Mouse (Mus musculus) kidney, embryonic 15.5 days (tissue): Measurements from ENCODE around the gene Hpdl. TPM values are rescaled to one million over a fixed set of nuclear protein-coding genes. Genes with fewer than 3 reads are reported as not detected.
"Not testable (repeated sequence)": the region's sequence is repeated elsewhere in the genome, so short reads cannot be mapped to it uniquely, and the experiment has no call there.

ENCODE experiments used
- ATAC-seq: fragments of 200-750 bp; cut with Nextera tagmentation; replicated peaks from 2 replicates; pipeline ENCODE4 v1.8.0; 2017; ENCODE audit warnings: moderate TSS enrichment; ENCODE audit not compliant: low FRiP score
- H3K27ac ChIP-seq: fragments of 300-500 bp; sonication (generic); 2 replicates; pipeline ENCODE4 v1.5.1; 2015; ENCODE audit warnings: mild to moderate bottlenecking, inconsistent platforms
- H3K27me3 ChIP-seq: fragments of 300-500 bp; sonication (generic); 2 replicates; pipeline ENCODE4 v1.6.1; 2015; ENCODE audit warnings: inconsistent platforms
- H3K36me3 ChIP-seq: fragments of 300-500 bp; sonication (generic); 2 replicates; pipeline ENCODE4 v1.6.1; 2015; ENCODE audit warnings: inconsistent platforms
- H3K4me1 ChIP-seq: fragments of 300-500 bp; sonication (generic); 2 replicates; pipeline ENCODE4 v1.6.1; 2015; ENCODE audit warnings: inconsistent platforms
- H3K4me2 ChIP-seq: fragments of 300-500 bp; sonication (generic); 2 replicates; pipeline ENCODE4 v1.6.1; 2015; ENCODE audit warnings: moderate library complexity, mild to moderate bottlenecking, inconsistent platforms
- H3K4me3 ChIP-seq: fragments of 300-500 bp; sonication (generic); replicated peaks from 2 replicates; pipeline ENCODE4 v1.5.1; 2015; ENCODE audit warnings: mild to moderate bottlenecking, inconsistent platforms
- H3K9ac ChIP-seq: fragments of 300-500 bp; sonication (generic); 2 replicates; pipeline ENCODE4 v1.6.1; 2015; ENCODE audit warnings: mild to moderate bottlenecking, inconsistent platforms
- H3K9me3 ChIP-seq: fragments of 300-500 bp; sonication (generic); replicated peaks from 2 replicates; pipeline ENCODE4 v1.6.1; 2016; ENCODE audit warnings: inconsistent platforms
- WGBS: fragments of 180-500 bp; shearing (Covaris S2); methylation state at CpG from one replicate; pipeline ENCODE4 v1.1.7; 2015; ENCODE audit warnings: mixed read lengths; 5-methylcytosine and 5-hydroxymethylcytosine counted together
- polyA plus RNA-seq: library from polyadenylated mRNA; unstranded; fragments of >200 nt; fragmentation: Nextera tagmentation; extraction: Ambion mirVana; gene quantifications from 2 replicates; pipeline ENCODE4 v1.2.1, GENCODE M21; 2015

Gene Hpdl
- 1.1 and 1.6 TPM in 2 replicates for polyA plus RNA-seq

DNA sequence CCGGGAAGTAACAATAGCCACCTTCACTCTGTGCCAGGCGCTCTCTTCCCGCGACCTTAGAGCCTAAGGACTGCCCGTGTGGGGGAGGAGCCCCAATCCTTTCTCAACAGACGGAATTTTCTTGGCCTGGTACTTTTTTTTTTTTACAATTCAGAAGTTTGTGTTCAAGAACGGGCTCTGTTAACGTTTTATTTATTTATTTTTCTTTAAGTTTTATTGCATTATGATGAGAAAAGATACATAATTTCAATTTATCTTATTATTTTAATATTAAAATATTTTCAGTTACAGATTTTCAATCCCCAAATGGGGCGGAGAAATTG lies at the start of gene Hpdl:
Gene Hpdl (minus strand): TSS at position 14 of the 323 bp plus-strand sequence.
- Histone ChIP-seq H3K4me1 (peaks cover 24% of the 10 kb centered on the region), H3K4me2 (peak within 1 kb of the TSS; percentile 97), H3K36me3 (peaks cover 11% of the 10 kb centered on the region), H3K9ac (peak within 1 kb of the TSS; percentile 51), H3K27me3 (peaks cover 13% of the 10 kb centered on the region), H3K9me3 (no peaks in the 10 kb centered on the region), H3K27ac (no peak within 1 kb of the TSS), H3K4me3 (peak within 1 kb of the TSS; percentile 52)
- no peak for ATAC-seq
- WGBS, result 12% methylated on average over 9 of the region's 9 CpGs

- Histone ChIP-seq H3K4me1 (no peaks in the 10 kb centered on the region), H3K9ac (no peak overlapping the region), H3K36me3 (no peaks in the 10 kb centered on the region), H3K4me3 (no peak overlapping the region), H3K27me3 (peaks cover 5% of the 10 kb centered on the region), H3K9me3 (no peaks in the 10 kb centered on the region), H3K27ac (no peak overlapping the region), H3K4me2 (no peak overlapping the region)
- 69% methylated on average over 3 of the region's 3 CpGs for WGBS
- ATAC-seq, result no peak
Observed at GRCm38 (mm10) chr4:116869898-116870297, 48.4 kb upstream of the Hpdl start.

DNA sequence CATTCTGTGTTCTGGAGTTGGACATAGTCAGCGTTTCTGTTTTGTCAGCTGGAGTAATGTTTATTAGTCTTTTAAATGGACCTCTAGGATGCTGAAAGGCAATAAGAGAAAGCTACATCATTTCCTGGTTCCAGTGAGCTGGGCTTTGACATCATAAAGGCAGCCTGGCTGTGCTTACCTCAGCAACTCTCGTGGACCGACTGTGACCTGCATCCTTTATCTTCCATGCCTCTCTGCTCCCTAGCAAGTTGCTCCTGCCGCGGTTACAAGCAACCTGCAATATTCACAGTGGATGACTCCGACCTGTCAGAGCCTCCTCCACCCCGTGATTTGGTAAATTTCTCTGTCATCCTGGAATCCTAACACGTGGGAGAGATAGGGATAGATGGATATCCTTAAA lies 40.5 kb upstream of the Hpdl start:
- H3K9me3 ChIP-seq, result no peaks in the 10 kb centered on the region
- H3K36me3 ChIP-seq, result no peaks in the 10 kb centered on the region
- no peak overlapping the region for H3K4me2 ChIP-seq
- no peak overlapping the region for H3K4me3 ChIP-seq
- 39% methylated on average over 8 of the region's 8 CpGs for WGBS
- no peak overlapping the region for H3K27ac ChIP-seq
- H3K9ac ChIP-seq, result no peak overlapping the region
- H3K4me1 ChIP-seq, result no peaks in the 10 kb centered on the region
- ATAC-seq, result no peak
- H3K27me3 ChIP-seq, result no peaks in the 10 kb centered on the region; the same call in 1 of the 2 replicates

DNA sequence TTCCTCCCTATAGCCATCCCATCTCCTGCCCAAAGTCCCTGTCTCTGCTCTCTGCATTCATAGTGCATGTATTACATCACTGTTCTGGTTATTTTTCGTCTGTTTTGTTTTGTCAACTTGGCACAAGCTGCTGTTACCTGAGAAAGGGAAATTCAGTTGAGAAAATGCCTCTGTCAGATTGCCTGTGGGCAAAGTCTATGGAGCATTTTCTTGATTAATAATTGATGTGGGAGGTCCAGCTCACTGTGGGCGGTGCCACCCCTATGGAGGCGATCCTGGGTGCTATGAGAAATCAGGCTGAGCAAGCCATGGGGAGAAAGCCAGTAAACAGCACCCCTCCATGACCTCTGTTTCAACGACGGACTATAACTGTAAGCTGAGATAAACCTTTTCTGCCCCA lies 38.2 kb upstream of the Hpdl start:
- Histone ChIP-seq H3K4me3 (no peak overlapping the region), H3K27ac (no peak overlapping the region), H3K4me2 (no peak overlapping the region), H3K36me3 (no peaks in the 10 kb centered on the region), H3K9me3 (no peaks in the 10 kb centered on the region), H3K27me3 (no peaks in the 10 kb centered on the region; the same call in 1 of the 2 replicates), H3K4me1 (no peaks in the 10 kb centered on the region), H3K9ac (no peak overlapping the region)
- no peak for ATAC-seq
- WGBS, result 67% methylated on average over 5 of the region's 5 CpGs

DNA sequence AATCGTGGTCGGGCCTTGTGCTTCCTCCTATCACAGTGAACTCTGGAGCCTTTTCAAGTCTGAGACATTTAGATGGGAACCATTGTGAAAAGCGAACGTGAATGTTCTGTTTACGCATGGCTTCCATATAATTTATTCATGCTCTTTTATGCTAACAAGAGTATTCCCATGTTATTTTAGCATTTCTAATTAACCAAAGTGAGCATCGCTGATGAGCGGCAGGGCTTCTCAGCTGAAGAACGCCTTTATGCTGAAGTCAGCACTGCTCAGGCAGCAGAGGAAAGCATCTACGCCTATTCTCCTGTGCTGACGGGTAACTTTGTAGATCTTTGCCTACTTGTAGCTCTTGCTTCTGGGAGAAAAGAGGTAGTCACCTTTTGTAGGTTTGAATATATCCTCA lies 35.7 kb upstream of the Hpdl start:
- Histone ChIP-seq H3K9me3 (no peaks in the 10 kb centered on the region), H3K27ac (no peak overlapping the region), H3K4me2 (no peak overlapping the region), H3K9ac (no peak overlapping the region), H3K4me1 (no peaks in the 10 kb centered on the region), H3K4me3 (no peak overlapping the region), H3K27me3 (no peaks in the 10 kb centered on the region; the same call in 1 of the 2 replicates), H3K36me3 (no peaks in the 10 kb centered on the region)
- 88% methylated on average over 10 of the region's 10 CpGs for WGBS
- no peak for ATAC-seq

- Histone ChIP-seq H3K36me3 (no peaks in the 10 kb centered on the region), H3K27ac (no peak overlapping the region), H3K9me3 (no peaks in the 10 kb centered on the region), H3K4me3 (no peak overlapping the region), H3K4me1 (no peaks in the 10 kb centered on the region), H3K27me3 (no peaks in the 10 kb centered on the region), H3K4me2 (no peak overlapping the region), H3K9ac (no peak overlapping the region)
- 23% methylated on average over 2 of the region's 2 CpGs for WGBS
- ATAC-seq, result no peak
Observed at GRCm38 (mm10) chr4:116854286-116854685, 32.8 kb upstream of the Hpdl start.

GRCm38 (mm10) chr4:116849901-116850300 lies 28.4 kb upstream of the Hpdl start:
- WGBS, result 69% methylated on average over 3 of the region's 3 CpGs

DNA sequence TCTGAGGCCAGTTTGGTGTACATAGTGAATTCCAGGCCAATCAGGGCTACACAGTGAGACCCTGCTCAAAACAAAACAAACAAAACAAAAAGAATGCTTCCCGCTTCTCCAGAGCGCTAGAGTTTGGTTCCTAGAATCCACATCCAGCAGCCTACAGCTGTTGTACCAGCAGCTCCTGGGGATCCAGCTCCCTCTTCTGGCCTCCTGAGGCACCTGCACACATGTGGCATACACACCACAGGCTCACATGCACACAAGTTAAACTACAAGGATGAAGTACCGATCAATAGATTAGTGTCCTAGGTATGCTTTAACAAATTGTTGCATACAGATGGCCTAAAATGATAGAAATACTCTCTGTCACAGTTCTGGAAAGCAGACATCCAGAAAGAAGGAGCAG lies 22.8 kb upstream of the Hpdl start:
- 98% methylated on average over 3 of the region's 3 CpGs for WGBS
- Histone ChIP-seq H3K27ac (no peak overlapping the region), H3K4me2 (no peak overlapping the region), H3K4me3 (no peak overlapping the region), H3K27me3 (peaks cover 16% of the 10 kb centered on the region; the same call in 1 of the 2 replicates), H3K9me3 (no peaks in the 10 kb centered on the region), H3K4me1 (0 out of 2 replicates have a peak, but pooled peaks cover 2% of the 10 kb centered on the region), H3K36me3 (no peaks in the 10 kb centered on the region), H3K9ac (no peak overlapping the region)
- ATAC-seq, result no peak

More at GRCm38 (mm10) chr4:116849901-116850300, 28.4 kb upstream of the Hpdl start:
- no peak overlapping the region for H3K27ac ChIP-seq
- no peak overlapping the region for H3K4me3 ChIP-seq
- no peak overlapping the region for H3K9ac ChIP-seq
- no peaks in the 10 kb centered on the region for H3K9me3 ChIP-seq
- ATAC-seq, result no peak
- no peaks in the 10 kb centered on the region for H3K4me1 ChIP-seq
- H3K36me3 ChIP-seq, result no peaks in the 10 kb centered on the region
- H3K27me3 ChIP-seq, result no peaks in the 10 kb centered on the region
- no peak overlapping the region for H3K4me2 ChIP-seq

DNA sequence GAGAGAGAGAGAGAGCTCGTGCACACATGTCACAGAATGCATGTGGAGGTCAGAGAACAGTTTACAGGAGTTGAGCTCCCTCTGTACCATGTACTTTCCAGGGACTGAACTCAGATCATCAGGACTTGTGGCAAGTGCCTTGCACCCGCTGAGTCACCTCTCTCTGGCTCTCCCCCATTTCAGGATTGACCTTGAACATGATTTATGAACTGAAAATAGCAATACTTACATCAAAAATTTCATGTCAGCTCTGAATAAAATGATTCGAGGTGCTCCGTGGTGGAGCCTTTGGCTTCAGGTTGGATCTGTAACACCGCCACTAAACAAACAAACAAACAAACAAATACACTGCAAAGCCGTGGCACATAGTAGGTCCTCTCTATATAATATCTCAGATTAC lies 19.3 kb upstream of the Hpdl start:
- 84% methylated on average over 6 of the region's 6 CpGs for WGBS
- no peaks in the 10 kb centered on the region for H3K36me3 ChIP-seq
- no peak overlapping the region for H3K9ac ChIP-seq
- no peak overlapping the region for H3K27ac ChIP-seq
- no peak overlapping the region for H3K4me3 ChIP-seq
- 0 out of 2 replicates have a peak, but pooled peaks cover 2% of the 10 kb centered on the region for H3K4me1 ChIP-seq
- H3K4me2 ChIP-seq, result no peak overlapping the region
- H3K9me3 ChIP-seq, result no peaks in the 10 kb centered on the region
- no peak for ATAC-seq
- peaks cover 18% of the 10 kb centered on the region; the same call in 1 of the 2 replicates for H3K27me3 ChIP-seq

- Histone ChIP-seq H3K4me3 (peak overlapping the region; percentile 24), H3K4me2 (peak overlapping the region; percentile 45), H3K27me3 (peaks cover 18% of the 10 kb centered on the region; the same call in 1 of the 2 replicates)
- H3K9ac ChIP-seq, H3K27ac ChIP-seq, ATAC-seq, H3K36me3 ChIP-seq, H3K9me3 ChIP-seq, H3K4me1 ChIP-seq: not testable (repeated sequence)
- WGBS, result 37% methylated on average over 20 of the region's 29 CpGs
Observed at GRCm38 (mm10) chr4:116840096-116840495, 18.6 kb upstream of the Hpdl start.

- Histone ChIP-seq H3K4me3 (no peak overlapping the region), H3K4me2 (no peak overlapping the region), H3K9ac (no peak overlapping the region), H3K4me1 (0 out of 2 replicates have a peak, but pooled peaks cover 2% of the 10 kb centered on the region), H3K9me3 (no peaks in the 10 kb centered on the region), H3K36me3 (no peaks in the 10 kb centered on the region), H3K27ac (0 out of 2 replicates have a peak overlapping the region, but pooled peaks have one; percentile 18), H3K27me3 (peaks cover 18% of the 10 kb centered on the region; the same call in 1 of the 2 replicates)
- no peak for ATAC-seq
- 28% methylated on average over 2 of the region's 2 CpGs for WGBS
Observed at GRCm38 (mm10) chr4:116838999-116839398, 17.5 kb upstream of the Hpdl start.

DNA sequence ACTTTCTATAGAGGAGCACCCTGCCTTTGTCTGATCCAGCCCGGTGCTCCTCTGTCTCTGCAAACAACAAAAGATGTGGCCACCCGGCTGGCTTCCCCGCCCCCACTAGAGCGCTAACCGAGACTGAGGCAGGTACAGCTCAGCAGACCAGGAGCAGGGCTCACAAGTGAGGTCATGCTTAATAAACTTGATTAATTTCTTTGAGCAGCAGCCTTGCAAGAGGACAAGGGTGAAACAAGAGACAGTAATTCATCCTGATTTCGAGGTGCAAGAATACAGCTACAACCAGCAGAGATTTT lies 8.5 kb upstream of the Hpdl start:
- no peaks in the 10 kb centered on the region for H3K27me3 ChIP-seq
- H3K4me2 ChIP-seq, result no peak overlapping the region
- no peaks in the 10 kb centered on the region for H3K9me3 ChIP-seq
- H3K9ac ChIP-seq, result no peak overlapping the region
- WGBS, result 7% methylated on average over 6 of the region's 6 CpGs
- peak overlapping the region; percentile 75 for H3K27ac ChIP-seq
- peaks cover 19% of the 10 kb centered on the region for H3K4me1 ChIP-seq
- peak; percentile 86 for ATAC-seq
- H3K4me3 ChIP-seq, result no peak overlapping the region
- H3K36me3 ChIP-seq, result no peaks in the 10 kb centered on the region

DNA sequence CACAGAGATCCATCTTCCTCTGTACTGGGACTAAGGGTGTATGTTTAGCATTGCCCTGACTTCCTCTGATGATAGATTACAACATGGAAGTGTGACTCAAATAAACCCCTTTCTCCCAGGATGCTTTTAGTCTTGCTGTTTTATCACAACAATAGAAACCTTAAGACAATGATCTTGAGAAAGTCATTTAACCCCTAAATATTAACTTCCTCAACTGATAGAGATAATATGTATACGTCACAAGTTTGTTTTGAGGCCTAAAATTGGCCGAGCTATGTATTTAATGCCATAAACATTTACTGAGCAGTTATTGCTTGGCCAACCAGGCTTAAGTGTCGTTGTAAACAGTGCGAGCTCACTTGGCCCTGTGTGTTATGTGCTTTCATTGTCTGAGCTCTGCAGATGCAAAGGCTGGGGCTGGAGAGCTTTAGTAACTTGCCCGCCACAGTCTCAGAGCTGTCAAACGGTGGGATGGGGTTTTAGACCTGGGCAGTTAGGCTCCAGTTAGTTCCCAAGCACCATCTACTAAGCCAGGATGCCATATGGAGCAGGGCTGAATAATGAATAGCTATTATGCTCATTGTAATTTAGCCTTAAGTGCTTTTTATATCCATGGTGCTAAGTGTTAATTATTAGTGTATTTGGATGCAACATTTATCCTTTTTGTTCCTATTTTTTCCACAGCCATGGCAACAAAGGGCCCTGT lies 8.0 kb upstream of the Hpdl start:
- H3K4me3 ChIP-seq, result no peak overlapping the region
- H3K36me3 ChIP-seq, result no peaks in the 10 kb centered on the region
- WGBS, result 39% methylated on average over 6 of the region's 6 CpGs
- H3K27me3 ChIP-seq, result no peaks in the 10 kb centered on the region
- no peaks in the 10 kb centered on the region for H3K9me3 ChIP-seq
- no peak overlapping the region for H3K4me2 ChIP-seq
- H3K4me1 ChIP-seq, result peaks cover 23% of the 10 kb centered on the region
- ATAC-seq, result peak; percentile 10; the same call in 1 of the 2 replicates
- peak overlapping the region; percentile 75 for H3K27ac ChIP-seq
- H3K9ac ChIP-seq, result no peak overlapping the region
